Mouse (Mus musculus) Muller cell, postnatal 12 days (primary cell): ENCODE data around the gene P3h1.
"Not testable (repeated sequence)": the region's sequence is repeated elsewhere in the genome, so short reads cannot be mapped to it uniquely, and the experiment has no call there.

Experiments used
- DNase-seq: peaks from one replicate; pipeline ENCODE4 v3.0.0-alpha.2; 2015; ENCODE audit errors: inconsistent ontology term

P3h1 gene

GRCm38 (mm10) chr4:119274627-119275026 lies 41.9 kb downstream of the P3h1 start:
- DNase-seq: no peak

GRCm38 (mm10) chr4:119275226-119275625 lies 42.5 kb downstream of the P3h1 start:
- DNase-seq: no peak

- no peak for DNase-seq
These were observed 43.0 kb downstream of the P3h1 start for GRCm38 (mm10) chr4:119275726-119276125.

GRCm38 (mm10) chr4:119278784-119279183 lies 46.1 kb downstream of the P3h1 start:
- not testable (repeated sequence) for DNase-seq

- no peak for DNase-seq
These were observed 52.1 kb downstream of the P3h1 start for GRCm38 (mm10) chr4:119284861-119285260.

GRCm38 (mm10) chr4:119285336-119285735 lies 52.6 kb downstream of the P3h1 start:
- DNase-seq: no peak

GRCm38 (mm10) chr4:119291921-119292320 lies 59.2 kb downstream of the P3h1 start:
- DNase-seq: no peak

- peak; percentile 43 for DNase-seq
These were observed 60.3 kb downstream of the P3h1 start for GRCm38 (mm10) chr4:119292771-119293573.

GRCm38 (mm10) chr4:119293574-119294258 lies 61.0 kb downstream of the P3h1 start:
- DNase-seq: peak; percentile 43

- peak; percentile 99 for DNase-seq
These were observed 61.9 kb downstream of the P3h1 start, which contains the start of gene Ybx1 for GRCm38 (mm10) chr4:119294415-119295133. Gene Ybx1 (minus strand): TSS chr4:119294604.

- no peak for DNase-seq
These were observed 62.4 kb downstream of the P3h1 start for GRCm38 (mm10) chr4:119295134-119295453.

- DNase-seq: no peak
These were observed 64.6 kb downstream of the P3h1 start for GRCm38 (mm10) chr4:119297361-119297760.
